16 mouse cellular contexts compared by ENCODE assay signal in genomic region chrX:162660182-162660581, GRCm38 (mm10).
"Had no signal": no experiment of that assay in that cellular context is flagged by ENCODE, and none has a peak within 500 bp of the region (broad histone marks: within the 10 kb centered on the region; RNA-seq: fewer than 3 reads in every experiment).

No protein-coding gene starts in this region.

- H3K36me3 ChIP-seq: neural tube, embryonic 13.5 days; neural tube, embryonic 15.5 days; stomach, embryonic 15.5 days had no signal

- H3K9ac ChIP-seq: neural tube, embryonic 13.5 days; neural tube, embryonic 15.5 days; stomach, embryonic 15.5 days had no signal

- H3K4me1 ChIP-seq: neural tube, embryonic 13.5 days; neural tube, embryonic 15.5 days; stomach, embryonic 15.5 days had no signal

- H3K9me3 ChIP-seq: neural tube, embryonic 13.5 days; neural tube, embryonic 15.5 days; stomach, embryonic 15.5 days had no signal

- H3K27me3 ChIP-seq: neural tube, embryonic 15.5 days; stomach, embryonic 15.5 days had no signal

- DNase-seq: retina, postnatal 1 day; right cerebral cortex, adult 18-20 months; right cerebral cortex, postnatal 14 days; right cerebral cortex, postnatal 25 days; right cerebral cortex, postnatal 4 days; spleen, adult 18-20 months; thymus, adult 18-20 months; thymus, adult 2 months; thymus, postnatal 14 days; thymus, postnatal 25 days; thymus, postnatal 36 days; thymus, postnatal 4 days had no signal

- H3K27ac ChIP-seq: neural tube, embryonic 13.5 days; neural tube, embryonic 15.5 days; stomach, embryonic 15.5 days; stomach, postnatal 0 days had no signal

- H3K4me3 ChIP-seq: neural tube, embryonic 13.5 days; neural tube, embryonic 15.5 days; stomach, embryonic 15.5 days had no signal

- H3K4me2 ChIP-seq: neural tube, embryonic 13.5 days; neural tube, embryonic 15.5 days; stomach, embryonic 15.5 days had no signal
